Mouse (Mus musculus) megakaryocyte, embryonic 14.5 days (primary cell): Measurements from ENCODE around the gene Cdk6. TPM values are rescaled to one million over a fixed set of nuclear protein-coding genes. Genes with fewer than 3 reads are reported as not detected.

Source experiments
- H3K27me3 ChIP-seq: replicated peaks from 2 replicates; pipeline ENCODE3; 2012; ENCODE audit warnings: inconsistent platforms
- H3K36me3 ChIP-seq: replicated peaks from 2 replicates; pipeline ENCODE3; 2012; ENCODE audit warnings: low read length, inconsistent platforms, mixed read lengths
- H3K4me1 ChIP-seq: 2 replicates; pipeline ENCODE4 v1.6.1; 2012; ENCODE audit warnings: inconsistent platforms
- H3K4me3 ChIP-seq: replicated peaks from 2 replicates; pipeline ENCODE3; 2012; ENCODE audit warnings: moderate library complexity, mild to moderate bottlenecking, inconsistent platforms
- H3K9me3 ChIP-seq: 2 replicates; pipeline ENCODE4 v1.6.1; 2012; ENCODE audit warnings: inconsistent platforms
- FLI1 ChIP-seq: IDR thresholded peaks from 2 replicates; pipeline ENCODE4 v1.6.1; 2012; ENCODE audit warnings: low read length, inconsistent platforms, mixed read lengths
- GATA1 ChIP-seq: IDR thresholded peaks from 3 replicates; pipeline ENCODE4 v1.6.1; 2012; ENCODE audit warnings: mixed read lengths, low read length, inconsistent platforms, borderline replicate concordance
- polyA plus RNA-seq: library from polyadenylated mRNA; stranded (reverse); fragments of >175 nt; gene quantifications from 2 replicates; pipeline ENCODE4 v1.2.3, GENCODE M21; 2012; ENCODE audit warnings: low replicate concordance; ENCODE audit not compliant: insufficient read depth

Cdk6 gene
- polyA plus RNA-seq, 1 experiment: 9.5 TPM

DNA sequence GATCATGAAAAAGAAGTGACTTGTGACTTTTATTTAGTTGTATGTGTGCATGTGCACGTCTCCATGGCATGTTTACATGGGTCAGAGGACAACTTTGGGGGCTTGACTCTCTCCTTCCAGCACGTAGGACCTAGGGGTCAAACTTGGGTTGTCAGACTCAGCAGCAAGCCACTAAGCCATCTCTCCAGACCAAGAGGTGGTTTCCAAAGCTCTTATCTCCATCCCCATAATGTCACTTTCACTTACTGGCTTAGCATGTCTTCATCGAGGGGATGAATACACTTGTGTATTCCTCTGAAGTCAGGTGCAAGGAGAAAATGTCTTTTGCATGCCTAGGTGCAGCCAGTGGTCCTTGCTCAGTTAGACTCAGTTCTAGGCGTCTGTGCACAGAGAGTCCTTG is 163.2 kb downstream of the Cdk6 start:
- peaks cover 16% of the 10 kb centered on the region for H3K36me3 ChIP-seq
- TF ChIP-seq GATA1: no peak
- no peak for TF ChIP-seq FLI1
- H3K4me1 ChIP-seq: peaks cover 92% of the 10 kb centered on the region
- H3K4me3 ChIP-seq: peak overlapping the region; percentile 59
- H3K27me3 ChIP-seq: no peaks in the 10 kb centered on the region
- no peaks in the 10 kb centered on the region for H3K9me3 ChIP-seq

DNA sequence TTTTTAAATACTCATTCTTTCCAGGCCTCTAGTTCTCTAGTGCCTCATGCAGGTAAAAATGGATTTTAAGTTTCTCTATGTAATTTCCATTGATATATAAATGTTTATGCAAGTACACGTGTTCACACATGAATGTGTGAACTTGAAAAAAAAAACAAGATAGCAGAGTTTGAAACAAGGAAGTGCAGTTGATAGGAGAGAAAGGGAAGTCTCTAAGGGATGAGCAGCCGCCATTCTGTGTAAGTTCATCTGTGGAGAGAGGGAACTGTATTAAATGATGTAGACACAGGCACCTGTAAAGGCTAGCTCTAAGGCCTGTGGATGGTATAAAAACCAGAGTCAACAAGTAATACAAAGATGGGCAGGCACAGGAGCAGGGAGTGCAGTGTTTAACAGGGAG is 164.3 kb downstream of the Cdk6 start:
- Histone ChIP-seq H3K36me3 (peaks cover 16% of the 10 kb centered on the region), H3K4me1 (peaks cover 92% of the 10 kb centered on the region), H3K4me3 (no peak overlapping the region), H3K9me3 (no peaks in the 10 kb centered on the region), H3K27me3 (no peaks in the 10 kb centered on the region)
- TF ChIP-seq GATA1 (no peak), FLI1 (no peak)

DNA sequence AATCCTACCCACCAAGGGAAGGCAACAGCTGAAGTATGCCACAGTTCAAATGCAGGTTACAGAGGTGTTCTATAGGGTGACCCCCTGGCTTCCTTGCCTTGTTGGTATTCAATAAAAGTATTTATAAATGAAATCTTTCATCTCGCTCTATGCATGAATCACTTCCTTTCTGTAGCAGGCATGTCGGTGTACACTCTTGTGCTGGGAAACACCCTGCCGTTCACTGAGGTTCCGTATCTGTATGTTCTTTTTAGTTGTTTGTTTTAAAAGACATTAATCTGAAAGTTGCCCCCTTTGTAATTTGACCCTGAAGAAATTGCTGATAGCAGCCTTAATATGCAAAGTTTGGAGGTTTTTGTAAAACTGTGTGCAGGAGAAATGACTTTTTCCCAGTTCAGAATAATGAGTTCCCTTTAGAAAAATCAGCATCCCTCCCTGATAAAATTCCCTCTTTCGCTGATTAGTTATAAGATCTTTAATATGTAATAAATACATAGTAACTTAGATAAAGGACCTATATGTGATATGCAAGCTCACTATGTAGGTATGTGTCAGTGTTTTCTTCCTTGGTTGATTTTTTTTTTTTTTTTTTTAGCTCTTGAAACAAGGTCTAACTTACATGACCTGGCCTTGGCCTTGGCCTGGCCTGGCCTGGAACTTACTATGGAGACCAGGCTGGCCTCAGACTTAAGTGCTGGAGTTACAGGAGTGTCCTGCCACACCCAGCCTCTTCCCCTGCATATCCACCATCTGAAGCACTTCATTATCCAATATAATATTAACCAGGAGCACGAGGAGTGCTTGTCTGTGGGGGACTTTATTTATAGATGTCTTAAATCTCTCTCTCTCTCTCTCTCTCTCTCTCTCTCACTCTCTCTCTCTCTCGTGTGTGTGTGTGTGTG is 167.4 kb downstream of the Cdk6 start:
- Histone ChIP-seq H3K9me3 (no peaks in the 10 kb centered on the region), H3K36me3 (peaks cover 17% of the 10 kb centered on the region), H3K27me3 (no peaks in the 10 kb centered on the region), H3K4me3 (no peak overlapping the region), H3K4me1 (peaks cover 91% of the 10 kb centered on the region)
- no peak for TF ChIP-seq GATA1
- no peak for TF ChIP-seq FLI1

DNA sequence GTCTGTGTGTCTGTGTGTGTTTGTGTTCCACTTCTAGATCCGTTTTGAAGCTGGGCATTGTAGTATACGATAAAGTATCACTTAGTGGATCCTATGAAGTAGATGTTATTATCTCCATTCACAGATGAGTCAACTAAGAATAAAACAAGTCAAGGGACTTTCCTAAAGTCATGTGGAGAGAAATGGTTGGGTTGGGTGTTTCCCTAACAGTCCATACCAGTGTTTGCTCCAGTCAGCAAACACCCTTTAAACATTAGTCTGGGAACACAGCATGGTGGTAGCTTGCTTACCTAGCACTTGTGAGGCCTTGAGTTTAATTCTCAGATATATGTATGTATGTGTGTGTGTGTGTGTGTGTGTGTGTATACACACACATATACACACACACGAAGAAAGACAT is 168.2 kb downstream of the Cdk6 start:
- H3K36me3 ChIP-seq: peaks cover 19% of the 10 kb centered on the region
- TF ChIP-seq GATA1 (no peak), FLI1 (no peak)
- H3K4me3 ChIP-seq: no peak overlapping the region
- no peaks in the 10 kb centered on the region for H3K27me3 ChIP-seq
- H3K9me3 ChIP-seq: no peaks in the 10 kb centered on the region
- peaks cover 91% of the 10 kb centered on the region for H3K4me1 ChIP-seq

DNA sequence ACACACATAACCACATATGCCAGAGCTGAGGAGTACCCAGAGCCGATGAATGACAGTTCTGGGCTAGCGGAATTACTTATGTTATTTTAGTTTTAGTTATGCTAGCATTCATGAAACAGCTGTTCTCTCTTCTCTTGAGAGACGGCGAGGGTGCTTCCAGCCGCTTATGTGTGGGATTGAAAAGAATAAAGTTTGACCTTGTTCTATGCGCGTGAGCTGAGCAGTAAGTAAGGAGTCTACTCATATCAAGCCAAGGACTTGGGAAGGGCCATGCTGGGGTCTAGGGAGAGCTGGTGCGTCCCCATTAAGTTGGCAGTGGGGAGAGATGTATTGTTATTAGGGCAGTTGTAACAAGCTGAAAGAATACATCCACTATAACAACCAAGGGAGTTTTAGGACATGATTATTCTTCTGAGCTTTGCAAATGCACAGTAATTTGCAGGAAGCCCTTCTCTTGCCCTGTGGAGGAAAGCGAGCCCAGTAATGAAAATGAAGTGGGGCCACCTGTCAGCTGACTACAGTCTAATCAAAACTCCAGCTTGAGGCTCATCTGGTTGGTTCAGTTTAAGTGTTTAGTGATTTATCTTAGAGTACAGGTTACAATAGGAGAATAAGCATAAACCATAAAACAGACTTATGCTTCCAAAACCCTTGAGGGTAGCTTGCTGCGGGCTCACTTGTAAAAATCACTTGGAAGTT is 170.0 kb downstream of the Cdk6 start:
- Histone ChIP-seq H3K36me3 (peaks cover 30% of the 10 kb centered on the region), H3K4me1 (peaks cover 91% of the 10 kb centered on the region), H3K27me3 (no peaks in the 10 kb centered on the region), H3K9me3 (no peaks in the 10 kb centered on the region), H3K4me3 (no peak overlapping the region)
- TF ChIP-seq GATA1 (no peak), FLI1 (no peak)

DNA sequence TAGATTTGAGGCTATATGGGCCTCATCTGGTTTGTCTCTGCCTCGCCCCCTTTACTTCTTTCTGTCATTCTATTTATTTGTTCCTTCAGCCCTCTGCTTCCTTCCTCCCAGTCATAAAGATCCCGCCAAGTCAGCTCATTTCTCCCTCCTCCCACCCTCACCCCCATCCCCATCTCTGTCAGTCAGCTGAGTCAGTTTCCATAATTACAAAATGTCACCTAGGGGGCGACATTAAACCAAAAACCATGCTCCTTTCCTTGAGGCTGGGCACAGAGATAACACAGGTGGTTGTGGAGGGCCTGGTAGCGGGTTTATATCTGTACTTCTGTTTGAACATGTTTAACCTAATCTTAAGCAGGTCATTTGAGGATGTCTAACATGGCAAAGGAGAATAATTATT is 171.3 kb downstream of the Cdk6 start:
- peaks cover 30% of the 10 kb centered on the region for H3K36me3 ChIP-seq
- TF ChIP-seq FLI1 (no peak), GATA1 (no peak)
- H3K4me3 ChIP-seq: no peak overlapping the region
- H3K4me1 ChIP-seq: peaks cover 89% of the 10 kb centered on the region
- no peaks in the 10 kb centered on the region for H3K27me3 ChIP-seq
- H3K9me3 ChIP-seq: no peaks in the 10 kb centered on the region

DNA sequence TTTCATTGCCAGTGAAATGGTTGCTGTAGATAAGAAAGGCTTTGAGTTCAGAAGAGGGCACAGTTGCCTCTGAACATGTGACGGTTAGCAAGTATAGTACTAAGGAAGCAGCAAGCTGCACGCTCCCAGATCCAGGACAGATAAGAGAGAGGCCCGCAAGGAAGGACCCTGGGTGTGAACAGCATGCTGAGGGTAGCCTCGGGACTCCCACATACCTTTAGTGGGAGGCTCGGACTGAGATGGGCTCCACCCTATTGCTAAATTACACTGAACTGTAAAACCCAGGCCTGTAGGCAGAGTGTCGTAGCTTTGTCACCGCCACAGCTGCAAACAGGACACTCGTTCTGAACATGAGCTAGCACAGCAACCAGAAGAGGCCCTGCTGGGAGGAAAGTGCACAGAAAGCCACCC is 173.6 kb downstream of the Cdk6 start:
- Histone ChIP-seq H3K27me3 (no peaks in the 10 kb centered on the region), H3K36me3 (peaks cover 53% of the 10 kb centered on the region), H3K4me1 (peaks cover 73% of the 10 kb centered on the region), H3K9me3 (no peaks in the 10 kb centered on the region), H3K4me3 (peak overlapping the region; percentile 53)
- TF ChIP-seq GATA1 (no peak), FLI1 (no peak)

DNA sequence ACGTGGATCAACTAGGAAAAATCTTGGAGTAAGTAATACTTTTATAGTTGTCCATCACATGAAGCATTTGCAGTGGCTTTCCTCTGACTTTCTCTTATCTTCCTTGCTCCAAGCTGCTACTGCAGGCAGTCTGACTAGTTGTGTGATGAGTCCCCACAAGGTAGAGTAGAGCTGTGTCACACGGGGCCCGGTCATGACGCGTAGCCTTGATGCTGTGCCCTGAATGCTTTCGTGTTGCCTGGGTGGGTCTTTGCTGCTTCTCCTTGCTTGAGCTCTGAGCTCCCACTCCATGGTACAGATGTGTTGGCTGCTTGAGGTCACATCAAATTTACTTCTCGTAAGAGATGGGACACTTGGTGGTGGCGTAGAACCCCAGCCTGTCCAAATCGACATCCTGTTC is 174.2 kb downstream of the Cdk6 start:
- Histone ChIP-seq H3K27me3 (no peaks in the 10 kb centered on the region), H3K36me3 (peaks cover 59% of the 10 kb centered on the region), H3K9me3 (no peaks in the 10 kb centered on the region), H3K4me3 (peak overlapping the region; percentile 50), H3K4me1 (peaks cover 68% of the 10 kb centered on the region)
- TF ChIP-seq GATA1 (no peak), FLI1 (no peak)

DNA sequence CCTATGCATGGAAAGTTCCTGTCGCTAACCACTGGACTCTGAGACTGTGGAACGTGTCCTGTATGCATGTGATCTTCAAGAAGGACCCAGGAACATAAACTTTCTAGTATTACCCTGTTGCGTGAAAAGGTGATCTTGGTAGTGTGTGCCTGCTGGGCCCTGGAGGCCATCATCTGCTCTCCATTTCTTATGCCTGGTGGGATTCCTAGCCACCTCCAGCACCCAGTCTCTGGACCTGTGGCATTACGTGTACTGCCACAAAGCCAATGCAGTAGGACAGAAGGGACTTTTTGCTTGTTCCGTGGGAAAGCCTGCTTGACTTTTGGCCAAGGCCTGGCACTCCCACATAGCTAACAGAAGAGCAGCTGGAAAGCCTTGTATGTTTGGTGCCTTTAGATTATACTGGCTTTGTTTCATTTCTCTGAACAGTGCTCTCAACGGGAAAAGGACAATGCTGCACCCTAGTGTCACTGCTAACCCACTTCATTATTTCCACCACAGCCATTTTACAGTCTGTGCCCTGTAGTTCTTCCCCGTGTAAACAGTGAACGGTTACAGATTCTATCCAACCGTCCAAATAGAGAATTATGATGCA is 175.3 kb downstream of the Cdk6 start:
- Histone ChIP-seq H3K9me3 (no peaks in the 10 kb centered on the region), H3K36me3 (peaks cover 70% of the 10 kb centered on the region), H3K4me1 (peaks cover 57% of the 10 kb centered on the region), H3K4me3 (peak overlapping the region; percentile 8), H3K27me3 (no peaks in the 10 kb centered on the region)
- TF ChIP-seq GATA1 (no peak), FLI1 (no peak)
